Mouse (Mus musculus) liver, adult 2 months (tissue): ENCODE results near the gene Wwc2. TPM values are rescaled to one million over a fixed set of nuclear protein-coding genes. Genes with fewer than 3 reads are reported as not detected.

Source experiments
- DNase-seq: peaks from one replicate; pipeline ENCODE4 v3.0.0-alpha.2; 2011; ENCODE audit warnings: low read depth, low spot score; ENCODE audit errors: extremely low read depth
- H3K27ac ChIP-seq: fragments of 200-500 bp; replicated peaks from 2 replicates; pipeline ENCODE4 v1.5.1; 2012; ENCODE audit warnings: low read depth, mild to moderate bottlenecking, control low read depth, inconsistent platforms, low read length; ENCODE audit not compliant: insufficient read depth
- H3K27me3 ChIP-seq: fragments of 200-500 bp; 2 replicates; pipeline ENCODE4 v1.6.1; 2012; ENCODE audit warnings: mild to moderate bottlenecking, moderate library complexity, low read length, inconsistent platforms; ENCODE audit not compliant: control insufficient read depth, insufficient read depth
- H3K36me3 ChIP-seq: fragments of 200-500 bp; 2 replicates; pipeline ENCODE4 v1.6.1; 2012; ENCODE audit warnings: low read length, inconsistent platforms; ENCODE audit not compliant: control insufficient read depth, insufficient read depth
- H3K4me1 ChIP-seq: fragments of 200-500 bp; 2 replicates; pipeline ENCODE4 v1.6.1; 2011; ENCODE audit warnings: low read length; ENCODE audit not compliant: control insufficient read depth, insufficient read depth
- H3K4me3 ChIP-seq: fragments of 200-500 bp; 2 replicates; pipeline ENCODE4 v1.5.1; 2011; ENCODE audit warnings: low read depth, mild to moderate bottlenecking, control low read depth, low read length, moderate library complexity; ENCODE audit not compliant: insufficient read depth
- H3K79me2 ChIP-seq: fragments of 200-500 bp; 2 replicates; pipeline ENCODE4 v1.6.1; 2012; ENCODE audit warnings: inconsistent platforms, mild to moderate bottlenecking, low read length, moderate library complexity; ENCODE audit not compliant: control insufficient read depth, insufficient read depth
- H3K9ac ChIP-seq: fragments of 200-500 bp; 2 replicates; pipeline ENCODE4 v1.6.1; 2012; ENCODE audit warnings: low read depth, mild to moderate bottlenecking, control low read depth, inconsistent platforms, low read length
- CTCF ChIP-seq: fragments of 200-500 bp; IDR thresholded peaks from 2 replicates; pipeline ENCODE4 v1.5.1; 2011; ENCODE audit warnings: low read depth, low read length, control low read depth
- POLR2A ChIP-seq: fragments of 200-500 bp; IDR thresholded peaks from 2 replicates; pipeline ENCODE4 v1.6.1; 2011; ENCODE audit warnings: low read length, control low read depth; ENCODE audit not compliant: insufficient read depth; ENCODE audit errors: extremely low read depth
- WGBS: fragments of 180-500 bp; shearing (Covaris S2); methylation state at CpG from one replicate; pipeline ENCODE4 v1.1.7; 2018; 5-methylcytosine and 5-hydroxymethylcytosine counted together
- polyA plus RNA-seq: library from polyadenylated mRNA; depleted of rRNA; stranded (reverse); fragments of >200 nt; gene quantifications from 2 replicates; pipeline ENCODE4 v1.2.3, GENCODE M21; 2012
- total RNA-seq: library from RNA; depleted of rRNA; stranded (reverse); fragments of >200 nt; gene quantifications from 2 replicates; pipeline ENCODE4 v1.2.3, GENCODE M21; 2014

The Wwc2 gene
- total and polyA plus RNA-seq, 2 experiments, result 2.3 to 3.7 TPM

GRCm38 (mm10) chr8:48023206-48023605 is 32.5 kb upstream of the Wwc2 start:
- H3K4me1 ChIP-seq, result no peaks in the 10 kb centered on the region
- H3K27me3 ChIP-seq, result no peaks in the 10 kb centered on the region
- WGBS, result 74% methylated on average over 8 of the region's 8 CpGs
- no peaks in the 10 kb centered on the region for H3K36me3 ChIP-seq
- no peak overlapping the region for H3K27ac ChIP-seq
- no peaks in the 10 kb centered on the region for H3K79me2 ChIP-seq
- no peak overlapping the region for H3K4me3 ChIP-seq
- H3K9ac ChIP-seq, result no peak overlapping the region
- DNase-seq, result no peak
- TF ChIP-seq POLR2A (no peak), CTCF (peak; percentile 36)

GRCm38 (mm10) chr8:48019737-48020136 is 29.0 kb upstream of the Wwc2 start:
- TF ChIP-seq POLR2A, result no peak
- TF ChIP-seq CTCF, result no peak
- Histone ChIP-seq H3K27ac (no peak overlapping the region), H3K79me2 (no peaks in the 10 kb centered on the region), H3K4me1 (no peaks in the 10 kb centered on the region), H3K9ac (no peak overlapping the region), H3K4me3 (no peak overlapping the region), H3K36me3 (no peaks in the 10 kb centered on the region), H3K27me3 (no peaks in the 10 kb centered on the region)
- no peak for DNase-seq
- WGBS, result 76% methylated on average over 2 of the region's 2 CpGs

- Histone ChIP-seq H3K9ac (no peak overlapping the region), H3K4me3 (no peak overlapping the region), H3K27me3 (no peaks in the 10 kb centered on the region), H3K27ac (no peak overlapping the region), H3K79me2 (no peaks in the 10 kb centered on the region), H3K36me3 (no peaks in the 10 kb centered on the region), H3K4me1 (no peaks in the 10 kb centered on the region)
- WGBS, result 16% methylated on average over 8 of the region's 8 CpGs
- peak; percentile 59 for DNase-seq
- TF ChIP-seq CTCF (peak; percentile 89), POLR2A (no peak)
Measured at GRCm38 (mm10) chr8:48016538-48016937, 25.8 kb upstream of the Wwc2 start.

- Histone ChIP-seq H3K36me3 (no peaks in the 10 kb centered on the region), H3K4me1 (no peaks in the 10 kb centered on the region), H3K9ac (no peak overlapping the region), H3K27me3 (no peaks in the 10 kb centered on the region), H3K4me3 (no peak overlapping the region), H3K79me2 (no peaks in the 10 kb centered on the region), H3K27ac (no peak overlapping the region)
- 89% methylated on average over 6 of the region's 6 CpGs for WGBS
- TF ChIP-seq POLR2A (no peak), CTCF (no peak)
- no peak for DNase-seq
Measured at GRCm38 (mm10) chr8:48014386-48014785, 23.7 kb upstream of the Wwc2 start.

GRCm38 (mm10) chr8:48013281-48013680 is 22.6 kb upstream of the Wwc2 start:
- WGBS, result 94% methylated on average over 9 of the region's 9 CpGs
- no peaks in the 10 kb centered on the region for H3K4me1 ChIP-seq
- no peak for DNase-seq

GRCm38 (mm10) chr8:48011871-48012270 is 21.1 kb upstream of the Wwc2 start:
- Histone ChIP-seq H3K27ac (no peak overlapping the region), H3K36me3 (no peaks in the 10 kb centered on the region), H3K79me2 (no peaks in the 10 kb centered on the region), H3K4me1 (no peaks in the 10 kb centered on the region), H3K9ac (no peak overlapping the region), H3K27me3 (no peaks in the 10 kb centered on the region), H3K4me3 (peak overlapping the region; percentile 38)
- 73% methylated on average over 10 of the region's 10 CpGs for WGBS
- TF ChIP-seq CTCF (no peak), POLR2A (no peak)
- DNase-seq, result no peak

More at GRCm38 (mm10) chr8:48013281-48013680, 22.6 kb upstream of the Wwc2 start:
- no peaks in the 10 kb centered on the region for H3K27me3 ChIP-seq
- no peaks in the 10 kb centered on the region for H3K36me3 ChIP-seq
- H3K27ac ChIP-seq, result no peak overlapping the region
- H3K4me3 ChIP-seq, result no peak overlapping the region
- TF ChIP-seq CTCF, result no peak
- no peak for TF ChIP-seq POLR2A
- no peaks in the 10 kb centered on the region for H3K79me2 ChIP-seq
- no peak overlapping the region for H3K9ac ChIP-seq
